Mouse (Mus musculus): ENCODE measurements at regions not wholly inside any gene's neighbourhood (a gene's known extent, or its start where the extent isn't known, plus 50 kb on each side); places are given as distances from the start of the nearest gene placed in this dataset.

- TF ChIP-seq CTCF (IDR thresholded peaks at IDR 0.05; ENCODE audit: low read depth), result no peak
- no peak for TF ChIP-seq EP300 (optimal IDR thresholded peaks at IDR 0.05)
Observed at GRCm38 (mm10) chr2:34074066-34074465, 186.3 kb upstream of the Mvb12b start.
